Mouse (Mus musculus) retina, postnatal 1 day (tissue): ENCODE measurements around the gene Pdcd11.
"Not testable (repeated sequence)": the region's sequence is repeated elsewhere in the genome, so short reads cannot be mapped to it uniquely, and the experiment has no call there.

ENCODE experiments used
- DNase-seq: peaks from one replicate; pipeline ENCODE4 v3.0.0-alpha.2; 2012

Pdcd11 gene

GRCm38 (mm10) chr19:47128835-47129234 is 38.3 kb downstream of the Pdcd11 start:
- no peak for DNase-seq

- no peak for DNase-seq
Observed at GRCm38 (mm10) chr19:47130551-47131125, 40.1 kb downstream of the Pdcd11 start.

- no peak for DNase-seq
Observed at GRCm38 (mm10) chr19:47133161-47133560, 42.6 kb downstream of the Pdcd11 start.

- no peak for DNase-seq
Observed at GRCm38 (mm10) chr19:47135568-47135967, 45.0 kb downstream of the Pdcd11 start.

- no peak for DNase-seq
Observed at GRCm38 (mm10) chr19:47136170-47136569, 45.6 kb downstream of the Pdcd11 start.

- DNase-seq, result peak; percentile 81
Observed at GRCm38 (mm10) chr19:47137051-47137581, 46.5 kb downstream of the Pdcd11 start.

GRCm38 (mm10) chr19:47137771-47138421 is 47.3 kb downstream of the Pdcd11 start, which contains the start of gene Calhm2:
Gene Calhm2, minus strand, starts transcription at chr19:47138294.
- DNase-seq, result peak; percentile 29

- not testable (repeated sequence) for DNase-seq
Observed at GRCm38 (mm10) chr19:47139611-47140010, 49.0 kb downstream of the Pdcd11 start.

- no peak for DNase-seq
Observed at GRCm38 (mm10) chr19:47142438-47142837, 51.9 kb downstream of the Pdcd11 start.

GRCm38 (mm10) chr19:47144154-47144553 is 53.6 kb downstream of the Pdcd11 start, which contains the start of gene Calhm1:
Gene Calhm1, minus strand, starts transcription at chr19:47144254.
- DNase-seq, result no peak

- no peak for DNase-seq
Observed at GRCm38 (mm10) chr19:47148267-47148847, 57.8 kb downstream of the Pdcd11 start.

GRCm38 (mm10) chr19:47149854-47150253 is 59.3 kb downstream of the Pdcd11 start:
- DNase-seq, result no peak

GRCm38 (mm10) chr19:47151332-47152061 is 60.9 kb downstream of the Pdcd11 start:
- peak; percentile 60 for DNase-seq

- no peak for DNase-seq
Observed at GRCm38 (mm10) chr19:47152062-47152369, 61.4 kb downstream of the Pdcd11 start.

- no peak for DNase-seq
Observed at GRCm38 (mm10) chr19:47153767-47154166, 63.2 kb downstream of the Pdcd11 start.

- no peak for DNase-seq
Observed at GRCm38 (mm10) chr19:47157664-47158063, 67.1 kb downstream of the Pdcd11 start, which contains the start of gene Calhm3. Gene Calhm3, minus strand, starts transcription at chr19:47157764.

- DNase-seq, result no peak
Observed at GRCm38 (mm10) chr19:47161669-47162068, 71.1 kb downstream of the Pdcd11 start.

GRCm38 (mm10) chr19:47163176-47163744 is 72.7 kb downstream of the Pdcd11 start:
- peak; percentile 44 for DNase-seq

GRCm38 (mm10) chr19:47166758-47167157 is 76.2 kb downstream of the Pdcd11 start:
- DNase-seq, result peak; percentile 40

GRCm38 (mm10) chr19:47167617-47168214 is 77.1 kb downstream of the Pdcd11 start:
- peak; percentile 34 for DNase-seq

- DNase-seq, result peak; percentile 91
Observed at GRCm38 (mm10) chr19:47168223-47168622, 77.7 kb downstream of the Pdcd11 start.

- peak; percentile 84 for DNase-seq
Observed at GRCm38 (mm10) chr19:47168793-47169412, 78.3 kb downstream of the Pdcd11 start.
